Mouse (Mus musculus) liver, postnatal 0 days (tissue): Measurements from ENCODE around the gene Gpr150.

ENCODE experiments used
- CTCF ChIP-seq: sonication (generic); IDR thresholded peaks from 2 replicates; pipeline ENCODE4 v1.5.1; 2016; ENCODE audit warnings: antibody characterized with exemption, low read depth
- EP300 ChIP-seq: IDR thresholded peaks from 2 replicates; pipeline ENCODE4 v1.6.1; 2016; ENCODE audit warnings: antibody characterized with exemption, low read depth, mild to moderate bottlenecking

GRCm38 (mm10) chr13:76064363-76064945 lies 7.7 kb upstream of the Gpr150 start:
- TF ChIP-seq CTCF = no peak
- no peak for TF ChIP-seq EP300
